Mouse (Mus musculus): Measurements from ENCODE around the gene Atg16l2.

- TF ChIP-seq POLR2A (IDR thresholded peaks at IDR 0.05; ENCODE audit: low read depth, low read length): no peak
- no peak for TF ChIP-seq CTCF (IDR thresholded peaks at IDR 0.05; ENCODE audit: extremely low read depth, insufficient read length, insufficient replicate concordance, low read depth, low read length)
Observed at GRCm38 (mm10) chr7:101324142-101324962, 22.3 kb upstream of the Atg16l2 start.
